Mouse (Mus musculus) stomach, embryonic 14.5 days (tissue): ENCODE measurements around the gene Arhgap32. TPM values are rescaled to one million over a fixed set of nuclear protein-coding genes. Genes with fewer than 3 reads are reported as not detected.
A peak's percentile ranks its signal among the peaks of the same experiment; 100 is the strongest.
"Not testable (repeated sequence)": the region's sequence is repeated elsewhere in the genome, so short reads cannot be mapped to it uniquely, and the experiment has no call there.

ENCODE experiments used
- ATAC-seq: fragments of 200-750 bp; cut with Nextera tagmentation; 2 replicates; pipeline ENCODE4 v1.8.0; 2017; ENCODE audit warnings: low read depth, moderate TSS enrichment; ENCODE audit not compliant: insufficient number of reproducible peaks, insufficient read depth, low FRiP score
- H3K27ac ChIP-seq: fragments of 300-500 bp; sonication (generic); 2 replicates; pipeline ENCODE4 v1.5.1; 2014; ENCODE audit warnings: mild to moderate bottlenecking, low read length, moderate library complexity, mixed read lengths
- H3K27me3 ChIP-seq: fragments of 300-500 bp; sonication (generic); 2 replicates; pipeline ENCODE4 v1.6.1; 2014; ENCODE audit warnings: low read length, control low read depth, mixed read lengths; ENCODE audit not compliant: control insufficient read depth, insufficient read depth
- H3K36me3 ChIP-seq: fragments of 300-500 bp; sonication (generic); 2 replicates; pipeline ENCODE4 v1.6.1; 2014; ENCODE audit warnings: mild to moderate bottlenecking, control low read depth, low read length, moderate library complexity, mixed read lengths; ENCODE audit not compliant: control insufficient read depth, insufficient read depth
- H3K4me1 ChIP-seq: fragments of 300-500 bp; sonication (generic); 2 replicates; pipeline ENCODE4 v1.6.1; 2014; ENCODE audit warnings: low read length, control low read depth, mixed read lengths; ENCODE audit not compliant: control insufficient read depth, insufficient read depth
- H3K4me2 ChIP-seq: fragments of 300-500 bp; sonication (generic); replicated peaks from 2 replicates; pipeline ENCODE4 v1.6.1; 2014; ENCODE audit warnings: low read depth, low read length, control low read depth
- H3K4me3 ChIP-seq: fragments of 300-500 bp; sonication (generic); 2 replicates; pipeline ENCODE4 v1.5.1; 2014; ENCODE audit warnings: low read depth, low read length, control low read depth
- H3K9ac ChIP-seq: fragments of 300-500 bp; sonication (generic); replicated peaks from 2 replicates; pipeline ENCODE4 v1.6.1; 2014; ENCODE audit warnings: low read depth, mild to moderate bottlenecking, control low read depth, low read length, moderate library complexity, mixed read lengths
- H3K9me3 ChIP-seq: fragments of 300-500 bp; sonication (generic); 2 replicates; pipeline ENCODE4 v1.6.1; 2016; ENCODE audit warnings: low read depth, low read length, control low read depth; ENCODE audit not compliant: control insufficient read depth
- WGBS: fragments of 180-500 bp; shearing (Covaris S2); extraction: QIAGEN DNeasy Blood & Tissue Kit; methylation state at CpG from one replicate; pipeline ENCODE4 v1.1.7; 2014; 5-methylcytosine and 5-hydroxymethylcytosine counted together
- polyA plus RNA-seq: library from polyadenylated mRNA; unstranded; fragments of >200 nt; fragmentation: Nextera tagmentation; extraction: Ambion mirVana; gene quantifications from 2 replicates; pipeline ENCODE4 v1.2.1, GENCODE M21; 2014

Gene Arhgap32
- polyA plus RNA-seq, 1 experiment from 2014 or later: 15.5 TPM

GRCm38 (mm10) chr9:32157201-32157600 is 41.3 kb downstream of the Arhgap32 start:
- Histone ChIP-seq H3K36me3 (no peaks in the 10 kb centered on the region; the same call in 1 of the 2 replicates), H3K27me3 (no peaks in the 10 kb centered on the region), H3K9me3 (no peaks in the 10 kb centered on the region), H3K9ac (no peak overlapping the region), H3K4me3 (no peak overlapping the region), H3K27ac (no peak overlapping the region), H3K4me2 (no peak overlapping the region), H3K4me1 (no peaks in the 10 kb centered on the region)
- no peak for ATAC-seq
- 76% methylated on average over 3 of the region's 3 CpGs for WGBS

- no peaks in the 10 kb centered on the region for H3K4me1 ChIP-seq
- H3K9ac ChIP-seq: no peak overlapping the region
- ATAC-seq: peak; percentile 86
- no peaks in the 10 kb centered on the region for H3K36me3 ChIP-seq
- H3K4me3 ChIP-seq: no peak overlapping the region
- H3K27ac ChIP-seq: no peak overlapping the region
- no peaks in the 10 kb centered on the region for H3K27me3 ChIP-seq
- H3K9me3 ChIP-seq: no peaks in the 10 kb centered on the region
- H3K4me2 ChIP-seq: no peak overlapping the region
- WGBS: 23% methylated on average over 3 of the region's 3 CpGs
These were observed 43.1 kb downstream of the Arhgap32 start for GRCm38 (mm10) chr9:32158837-32159543.

- no peak overlapping the region for H3K9ac ChIP-seq
- no peaks in the 10 kb centered on the region for H3K9me3 ChIP-seq
- H3K4me1 ChIP-seq: no peaks in the 10 kb centered on the region
- no peak overlapping the region for H3K27ac ChIP-seq
- no peaks in the 10 kb centered on the region for H3K27me3 ChIP-seq
- H3K36me3 ChIP-seq: no peaks in the 10 kb centered on the region
- WGBS: 78% methylated on average over 3 of the region's 3 CpGs
- ATAC-seq: no peak
- H3K4me3 ChIP-seq: no peak overlapping the region
- H3K4me2 ChIP-seq: no peak overlapping the region
These were observed 43.8 kb downstream of the Arhgap32 start for GRCm38 (mm10) chr9:32159724-32160123.

- Histone ChIP-seq H3K4me1 (no peaks in the 10 kb centered on the region), H3K9me3 (no peaks in the 10 kb centered on the region), H3K27me3 (no peaks in the 10 kb centered on the region), H3K27ac (no peak overlapping the region), H3K9ac (no peak overlapping the region), H3K4me2 (no peak overlapping the region), H3K36me3 (no peaks in the 10 kb centered on the region), H3K4me3 (no peak overlapping the region)
- 77% methylated on average over 2 of the region's 2 CpGs for WGBS
- ATAC-seq: no peak
These were observed 46.9 kb downstream of the Arhgap32 start for GRCm38 (mm10) chr9:32162792-32163191.

- not testable (repeated sequence) for H3K27ac ChIP-seq, ATAC-seq, H3K4me2 ChIP-seq, H3K4me3 ChIP-seq, H3K36me3 ChIP-seq, H3K9ac ChIP-seq, H3K4me1 ChIP-seq, H3K27me3 ChIP-seq, H3K9me3 ChIP-seq
- 86% methylated on average over 6 of the region's 6 CpGs for WGBS
These were observed 47.9 kb downstream of the Arhgap32 start for GRCm38 (mm10) chr9:32163820-32164219.

GRCm38 (mm10) chr9:32168546-32169137 is 52.7 kb downstream of the Arhgap32 start:
- no peak overlapping the region for H3K27ac ChIP-seq
- H3K27me3 ChIP-seq: no peaks in the 10 kb centered on the region
- 91% methylated on average over 5 of the region's 5 CpGs for WGBS
- H3K9ac ChIP-seq: no peak overlapping the region
- H3K9me3 ChIP-seq: no peaks in the 10 kb centered on the region
- no peaks in the 10 kb centered on the region for H3K36me3 ChIP-seq
- no peak overlapping the region for H3K4me2 ChIP-seq
- ATAC-seq: no peak
- no peaks in the 10 kb centered on the region for H3K4me1 ChIP-seq
- no peak overlapping the region for H3K4me3 ChIP-seq

GRCm38 (mm10) chr9:32170713-32171112 is 54.8 kb downstream of the Arhgap32 start:
- WGBS: 85% methylated on average over 8 of the region's 8 CpGs
- Histone ChIP-seq H3K4me3 (no peak overlapping the region), H3K4me1 (no peaks in the 10 kb centered on the region)

GRCm38 (mm10) chr9:32176612-32177011 is 60.7 kb downstream of the Arhgap32 start:
- H3K4me1 ChIP-seq: no peaks in the 10 kb centered on the region
- H3K36me3 ChIP-seq: no peaks in the 10 kb centered on the region
- H3K27me3 ChIP-seq: no peaks in the 10 kb centered on the region
- H3K4me2 ChIP-seq: no peak overlapping the region
- H3K9me3 ChIP-seq: no peaks in the 10 kb centered on the region
- no peak overlapping the region for H3K4me3 ChIP-seq
- no peak overlapping the region for H3K9ac ChIP-seq
- no peak for ATAC-seq
- no peak overlapping the region for H3K27ac ChIP-seq
- 42% methylated on average over 4 of the region's 4 CpGs for WGBS

More at GRCm38 (mm10) chr9:32170713-32171112, 54.8 kb downstream of the Arhgap32 start:
- H3K27ac ChIP-seq: no peak overlapping the region
- no peaks in the 10 kb centered on the region for H3K27me3 ChIP-seq
- H3K9ac ChIP-seq: no peak overlapping the region
- no peak for ATAC-seq
- no peaks in the 10 kb centered on the region for H3K9me3 ChIP-seq
- H3K4me2 ChIP-seq: no peak overlapping the region
- no peaks in the 10 kb centered on the region for H3K36me3 ChIP-seq
